Mouse (Mus musculus): ENCODE data around the gene Acsm2. TPM values are rescaled to one million over a fixed set of nuclear protein-coding genes. Genes with fewer than 3 reads are reported as not detected.

The Acsm2 gene
- total RNA-seq (2012; rRNA removed) = not detected in 2 replicates

- in situ Hi-C loops (cut with MboI; ENCODE audit: low sequenced_read_pairs in 2 of 2, unreplicated experiment in 2 of 2) = no loop called here
- no peak within 1 kb of the TSS for H3K9ac ChIP-seq (ENCODE audit: insufficient read depth, low read depth, low read length, poor library complexity, severe bottlenecking)
- no peak within 1 kb of the TSS for H3K4me3 ChIP-seq (ENCODE audit: insufficient read depth in 1 of 2, low read depth in 1 of 2, low read length in 2 of 2, poor library complexity in 1 of 2, severe bottlenecking in 1 of 2)
- no peak within 1 kb of the TSS for H3K27ac ChIP-seq (ENCODE audit: insufficient read depth, low read depth, low read length, poor library complexity, severe bottlenecking)
- H3K9me3 ChIP-seq (ENCODE audit: control insufficient read depth, insufficient read depth, low read depth, low read length) = no peaks in the 10 kb centered on the region
- DNase-seq (ENCODE audit: low read depth, low spot score) = no peak
- H3K36me3 ChIP-seq (ENCODE audit: control insufficient read depth, insufficient read depth, low read length, poor library complexity, severe bottlenecking) = no peaks in the 10 kb centered on the region
- TF ChIP-seq MAFK (IDR thresholded peaks at IDR 0.05; ENCODE audit: insufficient read depth, low read depth, low read length) = no peak
- no peak for TF ChIP-seq ZC3H11A (IDR thresholded peaks at IDR 0.05; ENCODE audit: borderline replicate concordance, low read depth, low read length)
- no peak for TF ChIP-seq ZNF384 (IDR thresholded peaks at IDR 0.05; ENCODE audit: low read depth, low read length)
- no peak for TF ChIP-seq CHD2 (IDR thresholded peaks at IDR 0.05; ENCODE audit: low read depth, low read length)
- no peak for TF ChIP-seq HCFC1 (IDR thresholded peaks at IDR 0.05; ENCODE audit: borderline replicate concordance, insufficient read depth, low read length)
- no peaks in the 10 kb centered on the region for H3K4me1 ChIP-seq (ENCODE audit: control insufficient read depth in 2 of 2, insufficient read depth in 2 of 2, low read length in 2 of 2, poor library complexity in 1 of 2)
These were observed at the start of gene Acsm2 for GRCm38 (mm10) chr7:119554040-119554439. Gene Acsm2, plus strand, starts transcription at chr7:119554340.

DNA sequence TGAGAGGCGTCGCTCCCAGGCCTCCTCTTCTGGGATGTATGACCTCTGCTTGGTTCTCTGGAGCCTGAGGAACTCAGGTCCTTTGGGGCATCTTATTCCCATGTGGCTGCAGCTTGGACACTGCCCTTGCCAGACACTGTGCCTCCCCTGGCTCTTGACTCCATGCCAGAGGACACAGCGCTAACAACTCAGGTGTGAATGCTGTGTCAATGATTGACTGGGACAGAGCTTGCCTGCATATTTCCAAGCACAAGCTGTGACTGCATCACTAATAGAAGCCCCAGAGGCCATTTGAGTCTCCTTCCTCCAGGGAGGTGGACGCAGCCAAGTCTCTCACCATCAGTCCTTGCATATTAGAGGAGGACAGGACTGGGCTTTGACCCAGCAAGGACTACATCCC lies 43.0 kb upstream of the Acsm2 start:
- Histone ChIP-seq H3K4me3 (ENCODE audit: insufficient read depth in 1 of 2, low read depth in 1 of 2, low read length in 2 of 2, poor library complexity in 1 of 2, severe bottlenecking in 1 of 2) (no peak overlapping the region), H3K9me3 (ENCODE audit: control insufficient read depth, insufficient read depth, low read depth, low read length) (no peaks in the 10 kb centered on the region), H3K27ac (ENCODE audit: insufficient read depth, low read depth, low read length, poor library complexity, severe bottlenecking) (no peak overlapping the region), H3K9ac (ENCODE audit: insufficient read depth, low read depth, low read length, poor library complexity, severe bottlenecking) (no peak overlapping the region), H3K36me3 (ENCODE audit: control insufficient read depth, insufficient read depth, low read length, poor library complexity, severe bottlenecking) (no peaks in the 10 kb centered on the region), H3K4me1 (ENCODE audit: control insufficient read depth in 2 of 2, insufficient read depth in 2 of 2, low read length in 2 of 2, poor library complexity in 1 of 2) (no peaks in the 10 kb centered on the region)
- in situ Hi-C loops (cut with MboI; ENCODE audit: low sequenced_read_pairs in 2 of 2, unreplicated experiment in 2 of 2) = loop anchor here in 1 of 2 experiments (10.0 kb wide), 1 partner anchor 496 kb away; no protein-coding TSS in a partner anchor
- DNase-seq (ENCODE audit: low read depth, low spot score) = no peak
- TF ChIP-seq ZNF384 (IDR thresholded peaks at IDR 0.05; ENCODE audit: low read depth, low read length) = no peak
- TF ChIP-seq ZC3H11A (IDR thresholded peaks at IDR 0.05; ENCODE audit: borderline replicate concordance, low read depth, low read length) = no peak
- no peak for TF ChIP-seq HCFC1 (IDR thresholded peaks at IDR 0.05; ENCODE audit: borderline replicate concordance, insufficient read depth, low read length)
- no peak for TF ChIP-seq CHD2 (IDR thresholded peaks at IDR 0.05; ENCODE audit: low read depth, low read length)
- no peak for TF ChIP-seq MAFK (IDR thresholded peaks at IDR 0.05; ENCODE audit: insufficient read depth, low read depth, low read length)

GRCm38 (mm10) chr7:119513056-119513455 lies 41.1 kb upstream of the Acsm2 start:
- Histone ChIP-seq H3K9me3 (ENCODE audit: control insufficient read depth, insufficient read depth, low read depth, low read length) (no peaks in the 10 kb centered on the region), H3K27ac (ENCODE audit: insufficient read depth, low read depth, low read length, poor library complexity, severe bottlenecking) (no peak overlapping the region), H3K4me3 (ENCODE audit: insufficient read depth in 1 of 2, low read depth in 1 of 2, low read length in 2 of 2, poor library complexity in 1 of 2, severe bottlenecking in 1 of 2) (no peak overlapping the region), H3K4me1 (ENCODE audit: control insufficient read depth in 2 of 2, insufficient read depth in 2 of 2, low read length in 2 of 2, poor library complexity in 1 of 2) (no peaks in the 10 kb centered on the region), H3K36me3 (ENCODE audit: control insufficient read depth, insufficient read depth, low read length, poor library complexity, severe bottlenecking) (no peaks in the 10 kb centered on the region), H3K9ac (ENCODE audit: insufficient read depth, low read depth, low read length, poor library complexity, severe bottlenecking) (no peak overlapping the region)
- no peak for TF ChIP-seq HCFC1 (IDR thresholded peaks at IDR 0.05; ENCODE audit: borderline replicate concordance, insufficient read depth, low read length)
- TF ChIP-seq ZNF384 (IDR thresholded peaks at IDR 0.05; ENCODE audit: low read depth, low read length) = no peak
- no peak for TF ChIP-seq CHD2 (IDR thresholded peaks at IDR 0.05; ENCODE audit: low read depth, low read length)
- TF ChIP-seq ZC3H11A (IDR thresholded peaks at IDR 0.05; ENCODE audit: borderline replicate concordance, low read depth, low read length) = no peak
- TF ChIP-seq MAFK (IDR thresholded peaks at IDR 0.05; ENCODE audit: insufficient read depth, low read depth, low read length) = no peak
- DNase-seq (ENCODE audit: low read depth, low spot score) = peak; percentile 52
- in situ Hi-C loops (cut with MboI; ENCODE audit: low sequenced_read_pairs in 2 of 2, unreplicated experiment in 2 of 2) = loop anchor here in 1 of 2 experiments (10.0 kb wide), 1 partner anchor 498 kb away; no protein-coding TSS in a partner anchor

DNA sequence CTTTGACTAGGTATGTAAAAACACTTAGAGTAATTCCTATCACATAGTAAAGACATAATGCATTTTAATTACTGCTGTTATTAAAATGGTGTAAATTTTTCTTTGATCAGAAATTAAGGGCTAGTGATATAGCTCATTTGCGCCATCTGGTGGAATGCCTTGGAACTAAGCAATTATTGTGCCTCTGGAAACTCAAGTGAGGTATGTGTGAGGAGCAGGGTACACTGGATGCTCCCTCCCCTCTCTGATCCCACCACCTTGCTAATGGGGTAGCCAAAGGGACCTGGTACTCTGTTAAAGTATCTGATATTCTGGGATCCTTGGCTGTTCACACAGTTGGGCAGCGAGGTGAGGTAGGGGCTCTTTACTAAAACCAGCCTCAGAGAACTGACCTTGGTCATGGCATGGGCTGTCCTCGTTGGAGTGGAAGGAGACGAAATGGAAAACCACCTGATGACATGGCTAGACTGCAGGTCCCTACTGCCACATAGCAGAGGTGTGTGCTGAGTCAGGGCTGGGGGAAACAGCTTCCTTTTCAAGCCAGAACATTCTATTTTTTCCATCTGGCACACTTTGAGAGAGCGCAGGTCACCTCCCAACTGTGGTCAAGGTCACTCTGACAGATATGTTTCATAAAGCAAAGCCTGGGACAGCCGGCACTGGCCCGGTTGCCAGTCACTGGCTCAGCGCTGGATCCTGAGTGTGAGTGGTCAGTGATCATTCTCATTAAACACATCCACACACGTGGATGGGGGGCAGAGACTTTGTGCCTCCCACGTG lies 38.5 kb upstream of the Acsm2 start:
- Histone ChIP-seq H3K4me3 (ENCODE audit: insufficient read depth in 1 of 2, low read depth in 1 of 2, low read length in 2 of 2, poor library complexity in 1 of 2, severe bottlenecking in 1 of 2) (no peak overlapping the region), H3K4me1 (ENCODE audit: control insufficient read depth in 2 of 2, insufficient read depth in 2 of 2, low read length in 2 of 2, poor library complexity in 1 of 2) (no peaks in the 10 kb centered on the region), H3K9me3 (ENCODE audit: control insufficient read depth, insufficient read depth, low read depth, low read length) (no peaks in the 10 kb centered on the region), H3K9ac (ENCODE audit: insufficient read depth, low read depth, low read length, poor library complexity, severe bottlenecking) (no peak overlapping the region), H3K27ac (ENCODE audit: insufficient read depth, low read depth, low read length, poor library complexity, severe bottlenecking) (no peak overlapping the region), H3K36me3 (ENCODE audit: control insufficient read depth, insufficient read depth, low read length, poor library complexity, severe bottlenecking) (no peaks in the 10 kb centered on the region)
- in situ Hi-C loops (cut with MboI; ENCODE audit: low sequenced_read_pairs in 2 of 2, unreplicated experiment in 2 of 2) = loop anchor here in 1 of 2 experiments (10.0 kb wide), 1 partner anchor 501 kb away; no protein-coding TSS in a partner anchor
- DNase-seq (ENCODE audit: low read depth, low spot score) = peak; percentile 20
- TF ChIP-seq HCFC1 (IDR thresholded peaks at IDR 0.05; ENCODE audit: borderline replicate concordance, insufficient read depth, low read length) (no peak), CHD2 (IDR thresholded peaks at IDR 0.05; ENCODE audit: low read depth, low read length) (no peak), ZNF384 (IDR thresholded peaks at IDR 0.05; ENCODE audit: low read depth, low read length) (no peak), ZC3H11A (IDR thresholded peaks at IDR 0.05; ENCODE audit: borderline replicate concordance, low read depth, low read length) (peak; percentile 32; the same call in 1 of the 2 replicates), MAFK (IDR thresholded peaks at IDR 0.05; ENCODE audit: insufficient read depth, low read depth, low read length) (no peak)
